Mouse (Mus musculus) CD4-positive helper T cell, adult 2 months (primary cell): Measurements from ENCODE around the gene Churc1.
"Not testable (repeated sequence)": the region's sequence is repeated elsewhere in the genome, so short reads cannot be mapped to it uniquely, and the experiment has no call there.

Source experiments
- DNase-seq: peaks from one replicate; pipeline ENCODE4 v3.0.0-alpha.2; 2012; ENCODE audit warnings: low read depth, missing footprints, low spot score

Gene Churc1

DNA sequence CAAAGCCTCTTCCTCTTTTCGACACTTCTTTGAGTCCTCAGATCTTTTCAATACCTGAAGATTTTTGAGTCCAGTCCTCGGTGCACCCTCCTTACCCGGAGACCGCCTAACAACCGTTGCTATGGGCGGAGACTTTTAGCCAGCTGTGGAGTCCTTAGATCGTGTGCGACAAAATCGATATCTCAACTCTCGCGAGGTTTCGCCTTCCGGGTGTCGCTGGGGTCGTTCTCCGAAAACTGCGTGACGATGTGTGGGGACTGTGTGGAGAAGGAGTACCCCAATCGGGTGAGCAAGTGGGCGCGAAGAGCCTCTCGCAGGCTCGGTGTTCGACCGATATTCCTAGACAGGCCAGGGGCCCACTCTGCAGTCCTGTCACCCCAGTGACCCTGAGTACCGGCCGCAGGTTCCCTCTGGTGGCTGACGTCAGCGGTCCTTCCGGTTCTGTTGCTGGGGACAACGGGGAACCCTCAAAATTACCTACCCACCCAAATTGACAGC lies at the start of gene Churc1, which contains the start of gene Fntb:
Churc1 (plus strand) TSS at position 185 of the 498 bp plus-strand sequence.
Fntb (plus strand) TSS at position 236 of the 498 bp plus-strand sequence.
- peak; percentile 98 for DNase-seq

DNA sequence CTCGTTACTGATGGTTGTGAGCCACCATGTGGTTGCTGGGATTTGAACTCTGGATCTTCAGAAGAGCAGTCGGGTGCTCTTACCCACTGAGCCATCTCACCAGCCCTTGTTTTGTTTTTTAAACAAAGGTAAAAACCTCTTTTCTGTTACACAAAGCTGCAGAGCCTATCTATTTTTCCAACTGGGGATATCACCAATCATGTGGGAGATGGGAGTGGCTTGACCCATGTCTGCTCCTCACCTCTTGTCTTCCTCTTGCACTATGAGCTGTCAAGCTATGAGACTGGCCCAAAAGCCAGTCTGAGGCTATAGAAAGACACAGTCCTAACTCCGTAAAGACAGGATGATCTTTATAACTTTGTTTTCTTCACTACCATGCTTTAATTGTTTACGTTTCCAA lies 47.0 kb upstream of the Churc1 start:
- no peak for DNase-seq

- DNase-seq = no peak
These were observed 44.8 kb upstream of the Churc1 start for GRCm38 (mm10) chr12:76720572-76720971.

DNA sequence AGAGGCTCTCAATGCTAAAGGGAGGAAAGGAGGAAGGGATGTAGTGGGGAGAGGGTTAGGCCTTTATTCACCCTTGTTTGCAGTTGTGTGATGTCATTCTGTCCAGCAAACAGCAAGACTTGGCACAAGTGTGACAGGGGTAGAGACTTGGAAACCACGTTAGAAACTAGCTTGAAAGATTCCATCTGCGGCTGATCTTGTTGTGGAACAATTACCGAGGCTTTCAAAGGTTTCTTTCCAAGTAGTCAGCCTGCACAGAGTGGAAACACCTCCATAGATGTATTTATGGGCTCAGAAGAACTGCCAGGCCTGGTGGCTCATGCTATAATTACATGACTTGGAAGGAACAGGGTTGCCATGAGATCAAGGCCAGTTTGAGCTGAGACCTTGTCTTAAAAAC lies 43.3 kb upstream of the Churc1 start:
- no peak for DNase-seq

GRCm38 (mm10) chr12:76727955-76728354 lies 37.4 kb upstream of the Churc1 start:
- no peak for DNase-seq

DNA sequence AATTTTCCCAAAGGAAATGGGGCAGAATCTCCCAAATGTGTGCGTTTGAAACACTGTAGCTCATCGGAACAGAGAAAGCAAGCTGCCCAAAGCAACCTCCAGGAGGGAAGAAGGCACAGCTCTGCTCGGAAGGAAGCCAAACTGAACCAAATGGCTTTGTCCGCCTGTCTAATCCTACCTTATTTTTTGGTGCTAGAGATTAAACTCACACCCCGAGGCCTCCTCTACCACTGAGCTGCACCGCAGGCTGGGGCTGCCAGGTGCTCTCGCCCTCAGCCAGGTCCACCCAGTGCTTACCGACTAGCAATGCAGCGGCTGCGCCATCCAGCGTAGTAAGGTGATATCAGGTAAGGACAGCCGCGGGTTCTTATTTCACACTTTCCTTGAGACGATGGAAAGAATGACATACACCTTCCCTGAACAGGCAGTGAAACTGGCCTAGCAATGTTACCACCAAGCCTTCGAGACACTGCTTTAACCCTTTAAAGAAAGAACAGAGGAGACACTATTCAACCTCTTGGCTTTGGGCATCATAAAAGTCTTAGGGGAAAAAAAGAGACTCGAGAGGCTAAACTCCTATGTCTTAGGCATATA lies 14.4 kb upstream of the Churc1 start:
- no peak for DNase-seq

GRCm38 (mm10) chr12:76752652-76753318 lies 12.6 kb upstream of the Churc1 start:
- DNase-seq = peak; percentile 87

- DNase-seq = no peak
These were observed 728 bp downstream of the Churc1 start for GRCm38 (mm10) chr12:76765901-76766630.

DNA sequence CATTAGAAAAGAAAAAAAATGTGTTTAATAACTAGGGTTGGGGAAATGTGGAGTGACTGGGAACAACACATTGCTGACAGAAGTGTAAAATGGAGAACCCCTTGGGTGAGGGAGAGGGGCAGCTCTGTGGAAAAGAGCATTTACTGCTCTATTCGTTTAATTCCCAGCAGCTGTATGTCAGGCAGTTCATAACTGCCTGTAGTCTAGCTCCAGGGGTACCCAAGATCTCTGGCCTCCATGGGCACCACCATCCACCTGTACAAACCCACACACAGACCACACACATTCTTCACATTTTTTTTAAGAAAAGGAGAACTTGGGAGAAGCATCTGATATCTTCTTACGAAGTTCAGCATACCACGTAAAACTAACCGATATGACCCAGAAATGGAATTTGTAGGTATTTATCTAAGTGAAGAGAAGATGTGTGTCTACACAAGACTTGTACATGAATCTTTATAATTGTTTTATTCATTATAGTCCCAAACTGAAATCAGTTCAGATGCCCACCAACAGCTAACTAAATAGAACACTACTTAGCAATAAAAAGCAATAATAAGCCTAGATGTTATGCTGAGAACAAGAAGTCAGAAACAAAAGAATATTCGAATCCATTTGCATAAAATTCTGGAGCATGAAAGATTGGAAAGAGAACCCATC lies 5.6 kb downstream of the Churc1 start:
- no peak for DNase-seq

DNA sequence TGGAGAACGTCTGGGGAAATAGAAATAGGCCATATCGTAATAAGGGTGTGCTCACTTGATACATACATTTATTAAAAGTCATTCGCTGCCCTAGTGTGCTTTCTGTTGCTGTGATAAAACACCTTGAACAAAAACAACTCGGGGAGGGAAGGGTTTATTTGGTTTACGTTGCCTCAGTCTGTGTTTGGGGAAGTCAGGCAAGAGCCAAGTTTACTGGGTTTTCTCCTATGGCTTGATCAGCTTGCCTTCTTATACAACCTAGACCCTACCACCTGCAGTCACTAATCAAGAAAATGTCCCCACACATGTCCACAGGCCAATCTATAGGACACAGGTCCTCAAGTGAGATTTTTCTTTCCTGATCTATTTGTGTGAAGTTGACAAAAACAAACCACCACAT lies 6.2 kb downstream of the Churc1 start:
- no peak for DNase-seq

- peak; percentile 40 for DNase-seq
These were observed 9.3 kb downstream of the Churc1 start for GRCm38 (mm10) chr12:76774652-76775051.

DNA sequence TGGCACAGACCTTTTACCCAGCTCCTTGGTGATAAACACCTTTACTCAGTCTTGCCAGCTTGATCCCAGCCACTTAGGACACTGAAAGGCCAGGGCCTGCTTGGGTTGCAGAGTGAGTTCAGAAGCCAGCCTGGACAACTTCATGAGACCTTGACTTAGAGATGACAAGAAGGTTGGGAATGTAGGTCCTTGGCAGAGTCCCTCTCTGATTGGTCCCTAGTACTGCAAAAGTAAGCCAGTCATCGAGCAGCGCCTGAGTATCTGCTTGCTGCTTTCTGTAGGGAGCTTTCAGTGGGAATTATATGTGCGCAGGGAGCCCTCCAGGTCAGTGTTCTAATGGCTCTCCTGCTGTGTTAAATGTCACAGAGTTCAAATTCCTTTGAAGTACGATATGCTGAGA lies 9.8 kb downstream of the Churc1 start:
- no peak for DNase-seq

DNA sequence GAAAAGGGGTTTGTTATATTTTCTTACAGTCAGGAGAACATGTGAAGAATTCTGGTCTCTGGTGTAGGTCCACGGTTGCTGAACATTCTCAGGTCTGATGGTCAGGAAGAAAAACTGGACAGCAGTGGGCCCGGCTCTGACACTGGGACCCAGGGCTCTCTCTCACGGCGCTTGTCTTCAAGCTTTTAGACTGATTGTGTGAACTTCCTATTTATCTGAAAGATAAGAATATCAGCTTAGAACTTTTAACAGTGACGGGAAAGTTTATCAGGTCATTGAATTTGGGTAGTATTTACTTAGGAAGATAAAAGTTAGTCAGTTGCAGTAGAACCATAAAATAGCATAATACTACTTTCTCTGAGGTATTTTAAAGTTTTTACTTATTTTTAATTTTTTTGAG lies 11.6 kb downstream of the Churc1 start:
- DNase-seq = no peak

DNA sequence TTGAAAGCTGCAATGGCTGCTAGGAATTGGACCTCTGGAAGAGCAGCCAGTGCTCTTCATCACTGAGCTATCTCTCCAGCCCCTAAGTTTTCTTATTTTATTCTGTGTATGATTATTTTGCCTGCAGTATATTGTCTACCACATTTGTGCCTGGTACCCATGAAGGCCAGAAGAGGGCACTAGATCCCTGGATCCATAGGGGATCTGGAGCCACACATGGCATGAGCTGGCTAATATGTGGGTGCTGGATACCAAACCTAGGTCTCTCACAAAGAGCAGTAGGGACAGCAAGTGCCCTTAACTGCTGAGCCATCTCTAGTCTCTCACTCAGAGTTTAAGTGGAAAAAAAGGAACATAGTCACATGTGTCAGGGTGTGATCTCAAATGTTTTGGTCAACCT lies 12.5 kb downstream of the Churc1 start:
- peak; percentile 12 for DNase-seq

DNA sequence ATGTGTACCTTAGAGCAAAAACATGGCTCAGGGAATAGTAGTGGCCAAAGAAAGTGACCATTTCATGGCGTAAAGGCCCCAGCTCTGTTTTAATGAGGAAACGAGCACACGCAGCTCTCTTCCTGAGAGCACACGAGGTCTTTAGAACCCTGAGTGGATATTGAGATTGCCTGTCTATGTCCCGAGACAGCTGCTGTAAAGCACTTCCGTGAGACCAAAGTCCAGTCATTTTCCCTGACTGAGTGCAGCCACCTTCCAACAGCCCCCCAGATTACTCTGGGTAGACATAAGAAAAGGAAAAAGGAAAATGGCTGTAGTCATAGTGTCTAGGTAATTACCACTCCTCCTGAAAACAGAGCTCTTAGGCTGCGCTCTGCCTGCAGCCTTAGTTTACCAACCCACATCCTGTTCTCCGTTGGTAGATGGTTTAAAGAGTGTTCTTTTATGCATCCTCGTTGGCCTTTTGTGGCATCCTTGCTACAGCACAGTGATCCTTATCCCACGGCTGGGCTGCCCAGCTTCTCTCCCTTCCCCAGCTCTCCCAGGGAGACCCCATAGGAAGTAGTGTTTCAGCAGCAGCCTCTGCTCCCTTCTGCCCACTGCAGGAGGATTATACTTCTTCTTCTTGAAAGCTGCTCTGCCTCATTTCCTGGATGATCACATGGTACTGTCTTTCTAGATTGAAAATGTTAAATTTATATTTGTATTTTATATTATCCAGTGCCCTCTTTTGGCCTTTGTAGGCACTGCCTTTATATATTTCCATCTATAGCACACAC lies 13.2 kb downstream of the Churc1 start:
- DNase-seq = peak; percentile 72

DNA sequence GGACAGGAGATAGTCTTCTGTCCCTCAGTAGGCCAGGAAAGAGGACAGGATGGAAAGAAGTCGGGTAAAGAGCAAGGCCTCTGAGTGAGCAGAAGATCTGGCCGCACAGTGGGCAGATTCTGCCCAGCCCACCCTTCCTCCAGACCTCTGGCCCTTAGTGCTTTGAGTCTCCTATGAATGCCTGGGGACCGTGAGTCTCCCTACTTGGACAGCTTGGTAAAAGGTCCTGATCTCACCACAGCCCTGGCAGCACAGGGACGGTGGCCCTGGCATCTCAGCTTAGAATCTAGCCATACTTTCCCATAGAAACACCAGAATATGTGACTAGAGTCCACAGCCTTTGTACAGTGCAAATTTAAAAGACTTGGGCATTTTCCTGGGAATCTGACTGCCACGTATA lies 14.6 kb downstream of the Churc1 start:
- no peak for DNase-seq

DNA sequence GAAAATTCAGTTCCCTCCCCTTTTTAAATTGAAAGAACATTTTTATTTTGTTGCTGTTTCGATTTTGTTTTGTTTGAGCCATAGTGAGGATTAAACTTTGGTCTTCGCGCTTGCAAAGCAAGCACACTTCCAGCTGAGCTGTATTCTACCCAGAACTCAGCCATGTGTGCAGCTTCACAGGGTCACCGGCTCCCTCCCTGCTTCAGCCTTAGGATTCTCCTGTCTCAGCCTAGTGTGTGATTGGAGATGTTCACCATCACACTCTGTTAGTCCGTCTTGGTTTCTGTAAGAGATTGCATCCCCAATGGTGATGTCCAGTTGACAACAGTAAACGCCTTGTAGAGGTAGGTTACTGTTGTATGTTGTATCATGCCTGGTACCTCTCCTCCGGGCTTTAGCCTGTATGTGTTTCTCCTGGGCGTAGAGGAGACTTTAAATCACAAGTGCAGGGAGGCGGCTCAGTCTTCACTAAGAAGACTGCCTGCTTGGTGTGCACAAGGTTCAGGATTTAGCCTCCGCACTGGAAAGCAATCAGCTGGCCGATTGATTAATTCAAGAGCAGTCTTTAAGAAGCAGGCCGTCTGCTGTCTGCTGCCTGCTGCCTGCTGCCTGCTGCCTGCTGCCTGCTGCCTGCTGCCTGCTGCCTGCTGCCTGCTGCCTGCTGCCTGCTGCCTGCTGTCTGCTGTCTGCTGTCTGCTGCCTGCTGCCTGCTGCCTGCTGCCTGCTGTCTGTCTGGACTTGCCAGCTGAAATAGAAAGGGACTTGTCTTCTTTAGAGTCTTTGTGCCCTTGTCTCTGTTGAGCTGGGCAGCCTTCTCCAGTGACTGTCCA lies 15.5 kb downstream of the Churc1 start:
- DNase-seq = no peak

DNA sequence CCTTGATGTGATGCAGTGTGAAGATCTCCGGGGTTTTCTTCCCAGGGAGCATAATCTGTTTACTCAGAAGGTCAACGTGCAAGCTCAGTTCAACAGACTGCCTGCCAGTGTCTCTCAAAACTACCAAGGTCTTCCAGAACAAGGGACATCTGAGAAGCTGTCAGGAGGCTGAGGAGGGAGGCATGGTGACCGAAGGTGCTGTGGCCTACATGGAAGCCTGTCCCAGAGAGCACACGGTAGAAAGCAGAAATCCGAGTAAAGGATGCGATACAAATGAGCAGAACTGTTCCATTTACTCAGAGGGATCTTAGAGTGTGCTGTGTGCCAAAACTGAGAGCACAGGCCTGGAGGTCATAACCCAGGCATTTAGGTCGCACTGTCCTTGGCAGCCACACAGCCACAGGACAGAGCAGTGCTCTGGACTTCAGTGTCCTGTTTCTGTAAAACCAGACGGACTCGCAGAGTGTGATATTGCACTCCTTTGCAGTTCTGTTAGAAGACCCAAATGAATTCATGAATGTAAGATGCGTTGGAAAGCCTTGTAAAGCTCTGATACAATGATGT lies 18.8 kb downstream of the Churc1 start:
- DNase-seq = no peak

- DNase-seq = no peak
These were observed 25.2 kb downstream of the Churc1 start for GRCm38 (mm10) chr12:76790446-76791084.

DNA sequence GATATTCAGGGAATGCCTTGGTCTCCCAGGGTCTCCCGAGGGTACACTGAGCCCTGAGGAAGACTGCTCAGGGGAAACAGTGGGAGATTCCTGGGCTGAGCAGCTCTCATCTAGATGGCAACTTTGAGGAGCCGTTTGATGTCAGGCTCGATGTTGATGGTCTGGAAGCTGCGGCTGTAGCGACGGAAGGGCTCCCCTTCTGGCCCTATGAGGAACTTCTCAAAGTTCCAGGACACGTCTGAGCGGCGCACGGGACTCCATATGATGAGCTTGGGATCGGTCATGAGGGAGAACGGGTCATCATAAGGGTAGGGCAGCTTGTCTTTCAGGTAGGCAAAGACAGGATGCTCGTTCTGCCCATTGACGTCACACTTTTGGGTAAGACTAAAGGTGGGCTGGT lies 27.2 kb downstream of the Churc1 start:
- DNase-seq = not testable (repeated sequence)
